Mouse (Mus musculus) forebrain, embryonic 16.5 days (tissue): ENCODE data around the gene Synrg. TPM values are rescaled to one million over a fixed set of nuclear protein-coding genes. Genes with fewer than 3 reads are reported as not detected.

Experiments
- ATAC-seq: fragments of 200-750 bp; cut with Nextera tagmentation; 2 replicates; pipeline ENCODE4 v1.8.0; 2017; ENCODE audit warnings: mild to moderate bottlenecking, moderate library complexity
- H3K27ac ChIP-seq: fragments of 300-500 bp; sonication (generic); 2 replicates; pipeline ENCODE4 v1.5.1; 2014; ENCODE audit warnings: low read length, control low read depth
- H3K27me3 ChIP-seq: fragments of 300-500 bp; sonication (generic); replicated peaks from 2 replicates; pipeline ENCODE4 v1.6.1; 2014; ENCODE audit warnings: low read length; ENCODE audit not compliant: control insufficient read depth, insufficient read depth
- H3K36me3 ChIP-seq: fragments of 300-500 bp; sonication (generic); 2 replicates; pipeline ENCODE4 v1.6.1; 2014; ENCODE audit not compliant: control insufficient read depth, insufficient read depth
- H3K4me1 ChIP-seq: fragments of 300-500 bp; sonication (generic); replicated peaks from 2 replicates; pipeline ENCODE4 v1.6.1; 2014; ENCODE audit warnings: low read length; ENCODE audit not compliant: control insufficient read depth, insufficient read depth
- H3K4me2 ChIP-seq: fragments of 300-500 bp; sonication (generic); 2 replicates; pipeline ENCODE4 v1.6.1; 2014; ENCODE audit warnings: mild to moderate bottlenecking, low read length, control low read depth
- H3K4me3 ChIP-seq: fragments of 300-500 bp; sonication (generic); replicated peaks from 2 replicates; pipeline ENCODE4 v1.5.1; 2014; ENCODE audit warnings: mild to moderate bottlenecking, low read length, control low read depth
- H3K9ac ChIP-seq: fragments of 300-500 bp; sonication (generic); replicated peaks from 2 replicates; pipeline ENCODE4 v1.6.1; 2014; ENCODE audit warnings: low read depth, low read length, control low read depth
- H3K9me3 ChIP-seq: fragments of 300-500 bp; sonication (generic); 2 replicates; pipeline ENCODE4 v1.6.1; 2016; ENCODE audit warnings: low read length; ENCODE audit not compliant: control insufficient read depth
- WGBS: fragments of 180-500 bp; shearing (Covaris S2); extraction: QIAGEN DNeasy Blood & Tissue Kit; methylation state at CpG from one replicate; pipeline ENCODE4 v1.1.7; 2014; 5-methylcytosine and 5-hydroxymethylcytosine counted together
- polyA plus RNA-seq: library from polyadenylated mRNA; unstranded; fragments of >200 nt; fragmentation: Nextera tagmentation; extraction: Ambion mirVana; gene quantifications from 2 replicates; pipeline ENCODE4 v1.2.1, GENCODE M21; 2015

Synrg gene
- polyA plus RNA-seq, 1 experiment from 2014 or later = 34.9 TPM

DNA sequence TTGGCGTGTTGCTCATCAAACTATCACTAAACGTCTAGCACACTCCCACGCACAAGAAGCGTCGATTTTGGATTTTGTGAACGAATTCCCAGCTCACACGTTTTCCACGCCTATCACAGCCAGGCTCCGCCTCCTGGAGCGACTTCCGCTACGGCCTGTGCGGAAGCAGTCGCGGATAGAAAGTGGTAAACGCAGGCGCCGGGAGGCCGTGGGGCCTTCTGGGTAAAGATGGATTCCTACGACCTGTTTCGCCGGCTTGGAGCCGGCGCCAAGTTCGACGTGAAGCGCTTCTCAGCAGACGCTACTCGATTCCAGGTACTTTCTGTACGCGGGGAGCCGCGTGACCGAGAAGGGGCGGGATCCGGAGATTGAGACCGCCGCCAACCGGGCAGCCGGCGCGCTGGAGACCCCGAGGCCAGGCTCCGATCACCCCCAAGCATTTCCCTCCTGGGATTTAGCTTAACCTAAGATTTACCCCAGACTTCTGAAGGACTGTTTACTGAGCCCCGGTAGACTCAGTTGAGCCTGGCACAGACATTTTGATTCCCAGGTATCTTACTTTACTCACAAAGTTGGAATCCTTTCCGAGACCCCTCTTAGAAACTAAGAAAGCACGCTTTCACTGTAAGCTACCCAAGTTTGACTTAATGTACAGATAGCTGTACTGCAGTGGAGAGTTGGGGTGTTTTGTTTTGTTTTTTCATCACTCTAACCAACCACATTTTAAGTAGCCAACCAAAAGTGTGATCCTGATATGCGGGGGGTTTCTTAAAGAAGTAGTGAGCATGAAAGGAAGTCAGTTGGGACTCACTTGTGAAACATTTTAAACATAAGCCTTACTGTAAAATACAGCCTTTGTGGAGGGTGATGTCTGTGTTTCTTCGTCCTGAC is 22.0 kb upstream of the Synrg start, which contains the start of gene Ddx52:
Ddx52 (plus strand) TSS at position 113 of the 891 bp plus-strand sequence.
- Histone ChIP-seq H3K4me1 (peaks cover 8% of the 10 kb centered on the region), H3K9me3 (no peaks in the 10 kb centered on the region), H3K27ac (peak within 1 kb of the TSS; percentile 73), H3K4me3 (peak within 1 kb of the TSS; percentile 59), H3K27me3 (no peaks in the 10 kb centered on the region; the same call in 1 of the 2 replicates), H3K36me3 (peaks cover 20% of the 10 kb centered on the region), H3K4me2 (peak within 1 kb of the TSS; percentile 80), H3K9ac (peak within 1 kb of the TSS; percentile 68)
- 1% methylated on average over 49 of the region's 49 CpGs for WGBS
- ATAC-seq = peak; percentile 100

DNA sequence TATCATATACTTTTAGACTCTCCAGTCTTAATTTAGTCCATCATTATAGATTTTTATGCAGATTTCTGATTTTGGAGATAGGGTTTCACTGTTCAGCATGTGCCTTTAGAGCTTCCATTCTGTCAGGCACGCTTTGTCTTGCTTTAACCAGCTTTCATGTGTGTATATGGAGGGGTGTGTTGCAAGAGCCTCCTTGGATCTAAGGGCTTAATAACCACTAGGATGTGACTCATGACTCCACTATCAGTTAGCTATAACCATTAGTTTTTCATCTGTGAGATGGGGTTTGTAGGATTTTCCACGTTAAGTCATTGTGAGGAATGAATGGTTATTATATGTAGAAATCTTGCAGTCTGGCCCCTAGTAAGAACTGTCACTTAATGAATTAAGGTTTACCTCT is 7.4 kb upstream of the Synrg start:
- WGBS = 92% methylated on average over 2 of the region's 2 CpGs
- Histone ChIP-seq H3K4me1 (no peaks in the 10 kb centered on the region), H3K27me3 (no peaks in the 10 kb centered on the region), H3K9ac (no peak overlapping the region), H3K9me3 (no peaks in the 10 kb centered on the region), H3K4me2 (no peak overlapping the region), H3K4me3 (no peak overlapping the region), H3K36me3 (peaks cover 38% of the 10 kb centered on the region), H3K27ac (no peak overlapping the region)
- no peak for ATAC-seq

DNA sequence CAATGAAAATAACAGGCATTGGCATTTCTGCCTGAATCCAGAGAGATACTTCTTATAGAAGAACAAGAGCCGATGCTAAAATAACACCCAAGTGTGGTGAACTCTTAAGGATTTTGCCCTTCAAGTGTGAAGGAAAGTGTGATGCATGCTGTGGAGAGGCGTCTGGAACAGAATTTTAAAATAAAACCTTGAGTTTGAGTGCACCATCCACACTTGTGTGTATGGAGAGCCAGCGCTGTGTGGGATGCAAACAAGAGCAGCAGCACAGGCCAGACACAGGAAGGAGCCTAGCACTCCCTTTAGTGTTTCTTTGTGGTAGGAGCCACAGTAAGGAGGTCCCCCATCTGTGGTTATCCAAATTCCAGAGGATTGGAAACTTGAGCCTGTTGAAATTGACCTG is 2.2 kb upstream of the Synrg start:
- Histone ChIP-seq H3K27me3 (no peaks in the 10 kb centered on the region), H3K36me3 (peaks cover 20% of the 10 kb centered on the region), H3K9me3 (no peaks in the 10 kb centered on the region), H3K27ac (no peak overlapping the region), H3K9ac (no peak overlapping the region), H3K4me2 (no peak overlapping the region), H3K4me1 (peaks cover 21% of the 10 kb centered on the region), H3K4me3 (no peak overlapping the region)
- 95% methylated on average over 3 of the region's 3 CpGs for WGBS
- no peak for ATAC-seq

DNA sequence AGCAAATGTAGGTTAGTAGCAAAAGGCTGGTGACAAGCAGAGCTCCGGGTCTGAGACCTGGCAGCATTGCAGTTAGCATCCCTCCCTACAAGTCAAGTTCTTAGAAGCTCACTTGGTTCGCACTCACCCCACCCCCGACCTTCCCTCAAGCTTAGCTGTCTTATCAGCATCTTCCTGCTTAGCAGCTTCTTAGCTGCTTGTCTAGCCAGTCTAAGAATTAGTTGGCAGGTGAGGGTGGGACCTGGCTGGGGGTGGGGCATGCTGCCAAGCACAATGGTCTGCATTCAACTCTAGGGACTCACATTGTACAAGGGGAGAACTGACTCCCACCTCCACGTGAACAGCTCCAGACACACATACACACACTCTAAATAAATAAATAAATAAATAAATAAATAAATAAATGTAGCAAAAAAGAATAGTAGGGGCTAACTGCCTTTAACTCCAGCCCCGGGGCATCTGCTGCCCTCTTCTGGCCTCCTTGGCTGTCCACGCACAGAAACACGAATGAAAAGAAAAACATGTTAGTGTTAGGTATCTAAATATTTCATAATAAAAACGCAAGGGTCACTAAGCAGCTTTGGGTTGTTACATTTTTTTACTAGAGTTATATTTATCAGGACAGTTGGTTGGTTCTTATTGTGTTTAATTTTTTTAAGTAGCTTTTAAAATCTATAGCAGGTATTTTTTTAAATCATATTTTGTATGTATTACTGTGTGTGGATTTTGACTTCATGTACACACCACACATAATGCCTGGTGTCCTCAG is 3.4 kb downstream of the Synrg start:
- Histone ChIP-seq H3K27me3 (no peaks in the 10 kb centered on the region), H3K4me1 (peaks cover 28% of the 10 kb centered on the region), H3K9ac (no peak overlapping the region), H3K4me3 (no peak overlapping the region), H3K9me3 (no peaks in the 10 kb centered on the region), H3K36me3 (peaks cover 4% of the 10 kb centered on the region; the same call in 1 of the 2 replicates), H3K27ac (no peak overlapping the region), H3K4me2 (no peak overlapping the region)
- no peak for ATAC-seq
- 62% methylated on average over 8 of the region's 8 CpGs for WGBS

DNA sequence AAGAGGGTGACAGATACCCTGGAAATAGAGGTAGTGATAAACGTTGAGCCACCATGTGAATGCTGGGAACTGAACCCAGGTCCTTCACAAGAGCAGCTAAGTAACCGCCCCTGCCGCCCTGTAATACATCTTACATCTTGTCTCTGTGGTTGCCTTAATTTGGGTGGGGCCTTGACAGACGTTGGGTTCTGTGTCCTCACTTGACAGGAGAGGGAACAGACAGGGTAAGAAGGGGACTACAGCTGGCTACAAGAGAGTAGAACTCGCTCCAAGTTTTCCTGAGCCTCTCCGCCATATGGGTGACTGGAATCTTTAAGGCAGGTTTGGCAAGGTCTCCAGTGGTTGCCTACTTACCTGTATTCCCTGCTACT is 4.0 kb downstream of the Synrg start:
- Histone ChIP-seq H3K36me3 (peaks cover 9% of the 10 kb centered on the region; the same call in 1 of the 2 replicates), H3K4me2 (no peak overlapping the region), H3K4me1 (peaks cover 28% of the 10 kb centered on the region), H3K27ac (no peak overlapping the region), H3K9ac (no peak overlapping the region), H3K27me3 (no peaks in the 10 kb centered on the region), H3K4me3 (no peak overlapping the region), H3K9me3 (no peaks in the 10 kb centered on the region)
- ATAC-seq = no peak
- WGBS = 83% methylated on average over 6 of the region's 6 CpGs

DNA sequence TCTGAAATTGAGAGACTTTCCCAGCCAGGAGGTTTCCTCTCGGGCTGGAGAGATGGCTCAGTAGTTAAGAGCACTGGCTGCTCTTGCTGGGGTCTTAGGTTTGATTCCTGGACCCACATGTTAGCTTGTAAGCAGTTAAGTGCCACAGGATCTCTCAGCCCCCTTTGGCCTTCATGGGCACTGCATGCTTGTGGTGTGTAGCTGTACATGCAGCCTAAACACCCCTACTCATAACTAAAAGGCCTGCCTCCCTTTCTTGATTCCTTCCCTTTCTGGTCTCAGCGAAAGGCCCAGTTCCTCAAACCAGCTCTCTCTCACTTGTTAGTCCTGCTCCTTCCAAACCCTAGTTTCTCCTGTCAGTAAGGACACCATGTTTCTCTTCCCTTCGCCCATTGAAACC is 4.8 kb downstream of the Synrg start:
- WGBS = 93% methylated on average over 3 of the region's 3 CpGs
- peaks cover 25% of the 10 kb centered on the region for H3K4me1 ChIP-seq
- no peak for ATAC-seq

DNA sequence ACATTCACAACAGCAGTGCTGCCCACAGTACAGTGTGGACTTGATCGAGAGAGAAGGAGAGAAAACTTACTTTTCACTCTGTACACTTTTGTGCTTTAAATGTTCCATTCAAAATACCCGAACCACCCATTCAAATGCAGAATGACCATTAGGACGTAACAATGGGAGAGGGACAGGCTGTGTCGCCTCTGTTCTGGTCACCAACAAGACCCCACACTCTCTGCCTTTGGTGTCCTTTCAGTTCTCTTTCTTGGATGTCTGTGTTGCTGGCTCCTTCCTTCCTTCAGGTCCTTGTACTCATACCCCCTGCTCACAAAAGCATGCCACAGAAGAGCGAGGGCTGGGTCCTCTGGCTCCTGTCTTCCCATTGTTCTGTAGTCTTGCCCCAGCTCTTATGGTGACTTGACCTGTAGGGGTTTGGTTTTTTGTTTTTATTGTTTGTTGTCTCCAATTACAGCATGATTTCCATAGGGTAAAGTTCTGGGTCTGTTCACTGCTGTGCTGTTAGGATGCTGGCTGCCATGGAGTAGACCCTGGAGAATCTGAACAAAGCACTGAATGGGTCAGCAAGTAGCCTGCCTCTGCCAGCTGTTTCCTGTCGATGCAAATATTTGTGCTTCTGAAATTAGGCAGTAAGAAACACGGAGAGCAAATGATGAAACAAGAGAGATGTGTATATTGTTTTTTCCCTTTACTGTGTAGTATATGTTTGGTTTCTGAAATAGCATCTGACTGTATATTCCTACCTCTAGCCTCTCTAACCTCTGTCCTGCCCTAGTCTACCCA is 10.5 kb downstream of the Synrg start:
- Histone ChIP-seq H3K27me3 (no peaks in the 10 kb centered on the region), H3K4me1 (no peaks in the 10 kb centered on the region), H3K4me3 (no peak overlapping the region), H3K36me3 (peaks cover 39% of the 10 kb centered on the region), H3K9ac (no peak overlapping the region), H3K4me2 (no peak overlapping the region), H3K9me3 (no peaks in the 10 kb centered on the region), H3K27ac (no peak overlapping the region)
- 50% methylated on average over 7 of the region's 7 CpGs for WGBS
- ATAC-seq = no peak

More for the DNA sequence above, 4.8 kb downstream of the Synrg start:
- Histone ChIP-seq H3K9ac (no peak overlapping the region), H3K36me3 (peaks cover 9% of the 10 kb centered on the region; the same call in 1 of the 2 replicates), H3K27me3 (no peaks in the 10 kb centered on the region), H3K27ac (no peak overlapping the region), H3K4me3 (no peak overlapping the region), H3K9me3 (no peaks in the 10 kb centered on the region), H3K4me2 (no peak overlapping the region)

DNA sequence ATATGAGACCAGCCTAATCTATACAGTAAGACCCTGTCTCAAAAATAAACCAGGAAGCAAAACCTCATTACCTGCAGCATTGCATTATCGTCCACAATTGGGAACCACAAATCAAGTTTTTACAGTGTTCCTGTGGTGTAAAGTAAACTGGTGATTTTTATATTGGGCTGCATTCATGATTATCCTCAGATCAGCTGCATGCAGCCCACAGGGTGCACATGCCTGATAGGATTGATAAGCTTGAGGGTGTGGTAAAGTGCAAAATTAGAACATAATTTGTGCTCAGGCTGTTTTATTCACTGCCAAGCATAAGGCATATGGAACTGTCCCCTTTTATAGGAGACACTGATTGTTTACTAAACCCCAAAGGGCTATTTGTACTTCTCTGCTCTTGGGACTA is 11.3 kb downstream of the Synrg start:
- no peaks in the 10 kb centered on the region for H3K9me3 ChIP-seq
- H3K4me3 ChIP-seq = no peak overlapping the region
- no peak overlapping the region for H3K9ac ChIP-seq
- no peak overlapping the region for H3K4me2 ChIP-seq
- ATAC-seq = no peak
- H3K4me1 ChIP-seq = no peaks in the 10 kb centered on the region
- no peaks in the 10 kb centered on the region for H3K27me3 ChIP-seq
- peaks cover 43% of the 10 kb centered on the region for H3K36me3 ChIP-seq
- 97% methylated on average over 1 of the region's 1 CpGs for WGBS
- H3K27ac ChIP-seq = no peak overlapping the region
